Mouse (Mus musculus) ES-Bruce4 (cell line): ENCODE results near the gene Gm9803.

Source experiments
- CTCF ChIP-seq: IDR thresholded peaks from one replicate; pipeline ENCODE4 v1.8.1; 2011; ENCODE audit warnings: low read depth, low read length
- EP300 ChIP-seq: IDR thresholded peaks from 2 replicates; pipeline ENCODE4 v1.6.1; 2011; ENCODE audit warnings: low read depth, low read length; ENCODE audit not compliant: insufficient read depth
- POLR2A ChIP-seq: IDR thresholded peaks from one replicate; pipeline ENCODE4 v1.8.1; 2011; ENCODE audit warnings: low read length; ENCODE audit not compliant: insufficient read depth

GRCm38 (mm10) chr10:43502599-43502998 is 21.3 kb upstream of the Gm9803 start:
- TF ChIP-seq EP300 (no peak), CTCF (no peak), POLR2A (no peak)
